Mouse (Mus musculus): Measurements from ENCODE around the gene Arrb2.
"Not testable (repeated sequence)": the region's sequence is repeated elsewhere in the genome, so short reads cannot be mapped to it uniquely, and the experiment has no call there.

The Arrb2 gene

GRCm38 (mm10) chr11:70432048-70432894 lies at the start of gene Arrb2:
TSS of gene Arrb2 (plus strand) at chr11:70432635.
- peak; percentile 99 for DNase-seq (ENCODE audit: low read depth, low spot score)

GRCm38 (mm10) chr11:70384136-70384535 lies 48.3 kb upstream of the Arrb2 start:
- no peak for DNase-seq (ENCODE audit: low read depth, low spot score)

- DNase-seq (ENCODE audit: low read depth, low spot score): no peak
These were observed 45.0 kb upstream of the Arrb2 start for GRCm38 (mm10) chr11:70387436-70387835.

- DNase-seq (ENCODE audit: low read depth, low spot score): no peak
These were observed 43.0 kb upstream of the Arrb2 start for GRCm38 (mm10) chr11:70389421-70389820.

- DNase-seq (ENCODE audit: low read depth, low spot score): no peak
These were observed 28.8 kb upstream of the Arrb2 start for GRCm38 (mm10) chr11:70403598-70403997.

GRCm38 (mm10) chr11:70409594-70410296 lies 22.7 kb upstream of the Arrb2 start, which contains the start of gene Pelp1:
TSS of gene Pelp1 (minus strand) at chr11:70410031.
- DNase-seq (ENCODE audit: low read depth, low spot score): peak; percentile 99

- DNase-seq (ENCODE audit: low read depth, low spot score): no peak
These were observed 22.2 kb upstream of the Arrb2 start for GRCm38 (mm10) chr11:70410297-70410643.

GRCm38 (mm10) chr11:70412591-70412990 lies 19.8 kb upstream of the Arrb2 start:
- no peak for DNase-seq (ENCODE audit: low read depth, low spot score)

- peak; percentile 87 for DNase-seq (ENCODE audit: low read depth, low spot score)
These were observed 18.5 kb upstream of the Arrb2 start for GRCm38 (mm10) chr11:70413961-70414360.

GRCm38 (mm10) chr11:70418199-70418598 lies 14.2 kb upstream of the Arrb2 start:
- DNase-seq (ENCODE audit: low read depth, low spot score): no peak

GRCm38 (mm10) chr11:70419486-70419885 lies 12.9 kb upstream of the Arrb2 start:
- no peak for DNase-seq (ENCODE audit: low read depth, low spot score)

- DNase-seq (ENCODE audit: low read depth, low spot score): not testable (repeated sequence)
These were observed 5.8 kb upstream of the Arrb2 start for GRCm38 (mm10) chr11:70426598-70426997.

- DNase-seq (ENCODE audit: low read depth, low spot score): no peak
These were observed 861 bp upstream of the Arrb2 start for GRCm38 (mm10) chr11:70431574-70431973.

GRCm38 (mm10) chr11:70432895-70433568 lies 597 bp downstream of the Arrb2 start:
- DNase-seq (ENCODE audit: low read depth, low spot score): no peak

- DNase-seq (ENCODE audit: low read depth, low spot score): no peak
These were observed 1.1 kb downstream of the Arrb2 start for GRCm38 (mm10) chr11:70433569-70433943.

- DNase-seq (ENCODE audit: low read depth, low spot score): no peak
These were observed 1.5 kb downstream of the Arrb2 start for GRCm38 (mm10) chr11:70433951-70434350.

- DNase-seq (ENCODE audit: low read depth, low spot score): no peak
These were observed 3.0 kb downstream of the Arrb2 start for GRCm38 (mm10) chr11:70435476-70435875.

- DNase-seq (ENCODE audit: low read depth, low spot score): no peak
These were observed 5.0 kb downstream of the Arrb2 start for GRCm38 (mm10) chr11:70437426-70437825.

- DNase-seq (ENCODE audit: low read depth, low spot score): no peak
These were observed 6.4 kb downstream of the Arrb2 start for GRCm38 (mm10) chr11:70438728-70439374.

- DNase-seq (ENCODE audit: low read depth, low spot score): no peak
These were observed 8.2 kb downstream of the Arrb2 start for GRCm38 (mm10) chr11:70440637-70441036.

- no peak for DNase-seq (ENCODE audit: low read depth, low spot score)
These were observed 9.4 kb downstream of the Arrb2 start for GRCm38 (mm10) chr11:70441882-70442281.

- DNase-seq (ENCODE audit: low read depth, low spot score): no peak
These were observed 11.5 kb downstream of the Arrb2 start for GRCm38 (mm10) chr11:70443964-70444363.

Data from ZHBTc4 (cell line).